Mouse (Mus musculus): ENCODE data around the gene Atp1b2.

Atp1b2 gene

GRCm38 (mm10) chr11:69579128-69580017, 26.4 kb downstream of the Atp1b2 start:
- DNase-seq = peak; percentile 99

DNA sequence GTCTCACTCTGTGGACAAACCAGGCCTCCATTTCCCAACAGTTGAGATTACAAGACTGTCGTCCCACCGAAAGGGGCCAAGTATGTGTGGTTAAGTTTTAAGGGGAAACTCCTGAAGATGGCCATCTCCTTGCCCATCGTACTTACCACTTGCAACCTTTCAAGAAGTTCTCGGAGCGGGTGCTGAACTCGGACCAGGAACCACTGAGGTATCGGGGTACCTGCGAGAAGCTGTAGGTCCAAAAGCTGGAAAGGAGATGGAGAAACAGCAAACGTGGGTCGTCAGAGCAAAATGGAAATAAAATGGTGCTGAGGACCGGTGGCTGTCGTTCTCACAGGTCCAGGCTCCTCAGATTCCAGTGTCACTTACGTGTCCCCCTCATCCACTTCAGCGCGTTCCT, 27.4 kb downstream of the Atp1b2 start:
- DNase-seq = no peak

DNA sequence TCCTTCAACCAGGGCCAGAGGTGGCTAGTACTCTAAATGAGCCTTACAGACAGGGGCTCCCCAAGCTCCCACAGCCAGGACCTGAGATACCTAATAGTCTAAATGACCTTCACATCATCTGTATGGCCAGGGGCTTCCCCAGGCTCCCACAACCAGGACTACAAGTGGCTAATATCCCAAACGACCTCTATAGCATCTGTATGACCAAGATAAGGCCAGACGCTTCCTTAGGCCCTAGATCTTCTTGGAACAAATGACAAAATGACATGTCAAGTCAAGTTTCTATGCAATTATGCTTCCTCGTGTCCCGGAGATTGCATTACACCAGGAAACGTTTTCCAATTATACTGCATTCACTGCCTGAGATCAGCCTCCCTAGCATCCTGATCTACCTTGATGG, 29.4 kb downstream of the Atp1b2 start:
- no peak for DNase-seq

DNA sequence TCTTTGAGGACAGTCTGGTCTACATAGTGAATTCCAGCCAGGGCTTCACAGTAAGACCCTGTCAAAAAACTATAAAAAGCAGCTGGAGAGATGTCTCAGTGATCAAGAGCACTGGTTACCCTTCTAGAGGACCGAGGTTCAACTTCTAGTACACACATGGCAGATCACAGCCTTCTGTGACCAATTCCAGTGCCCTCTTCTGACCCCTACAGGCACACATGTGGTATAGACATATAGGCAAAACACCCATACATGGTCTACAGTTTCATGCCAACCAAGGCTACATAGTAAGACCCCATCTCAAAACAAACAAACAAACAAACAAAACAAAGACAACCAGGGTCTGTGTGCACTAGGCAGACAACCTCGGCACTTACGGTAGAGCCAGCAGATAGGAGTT, 30.5 kb downstream of the Atp1b2 start:
- DNase-seq = no peak

GRCm38 (mm10) chr11:69565131-69565530, 40.6 kb downstream of the Atp1b2 start:
- DNase-seq = no peak

- no peak for DNase-seq
Measured at GRCm38 (mm10) chr11:69564391-69564790, 41.4 kb downstream of the Atp1b2 start.

- DNase-seq = no peak
Measured at GRCm38 (mm10) chr11:69563373-69563772, 42.4 kb downstream of the Atp1b2 start.

DNA sequence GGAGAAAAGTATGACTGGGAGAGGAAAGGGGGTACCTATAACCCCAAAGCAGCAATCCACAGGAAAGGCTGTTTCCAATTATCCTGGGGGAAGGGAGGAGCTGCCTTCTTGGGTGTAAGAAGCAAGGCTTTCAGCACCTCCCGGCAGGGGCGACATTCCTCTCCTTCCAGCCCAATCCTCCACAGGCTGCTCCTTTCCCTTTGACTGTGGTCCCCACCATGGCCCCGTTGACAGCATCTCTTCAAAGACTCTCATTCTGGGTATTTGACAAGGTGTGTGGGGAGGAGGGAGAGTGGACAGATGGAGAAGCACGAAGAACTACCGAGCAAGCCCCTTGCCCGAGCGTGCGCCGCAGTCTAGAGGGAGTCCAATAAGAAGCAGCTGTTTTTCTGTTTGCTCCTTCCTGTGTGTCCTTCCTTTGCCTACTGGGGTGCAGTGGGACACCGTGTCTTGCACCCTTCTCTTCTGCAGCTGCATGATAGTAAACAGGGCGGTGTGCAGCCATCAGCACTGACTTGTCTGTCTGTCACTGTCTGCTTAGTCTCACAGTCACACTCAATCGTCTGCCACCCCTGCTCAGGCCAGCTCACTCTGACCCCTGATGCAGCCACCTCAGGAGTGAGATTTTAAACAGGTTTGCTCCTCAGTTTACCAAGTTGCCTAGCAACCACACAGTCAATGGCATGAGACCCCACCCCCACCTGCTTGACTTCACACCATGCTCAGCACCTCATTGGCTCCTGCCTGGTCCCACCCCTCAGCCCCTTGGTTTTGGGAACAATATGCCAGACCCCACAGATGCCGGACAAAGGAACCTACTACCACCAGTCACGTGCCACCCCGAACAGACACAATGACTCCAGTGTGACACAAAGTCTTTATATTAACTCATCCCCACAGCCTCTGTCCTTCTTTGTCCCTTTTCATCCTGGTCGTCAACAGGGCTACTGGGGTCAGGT, 44.6 kb downstream of the Atp1b2 start:
- DNase-seq = no peak

DNA sequence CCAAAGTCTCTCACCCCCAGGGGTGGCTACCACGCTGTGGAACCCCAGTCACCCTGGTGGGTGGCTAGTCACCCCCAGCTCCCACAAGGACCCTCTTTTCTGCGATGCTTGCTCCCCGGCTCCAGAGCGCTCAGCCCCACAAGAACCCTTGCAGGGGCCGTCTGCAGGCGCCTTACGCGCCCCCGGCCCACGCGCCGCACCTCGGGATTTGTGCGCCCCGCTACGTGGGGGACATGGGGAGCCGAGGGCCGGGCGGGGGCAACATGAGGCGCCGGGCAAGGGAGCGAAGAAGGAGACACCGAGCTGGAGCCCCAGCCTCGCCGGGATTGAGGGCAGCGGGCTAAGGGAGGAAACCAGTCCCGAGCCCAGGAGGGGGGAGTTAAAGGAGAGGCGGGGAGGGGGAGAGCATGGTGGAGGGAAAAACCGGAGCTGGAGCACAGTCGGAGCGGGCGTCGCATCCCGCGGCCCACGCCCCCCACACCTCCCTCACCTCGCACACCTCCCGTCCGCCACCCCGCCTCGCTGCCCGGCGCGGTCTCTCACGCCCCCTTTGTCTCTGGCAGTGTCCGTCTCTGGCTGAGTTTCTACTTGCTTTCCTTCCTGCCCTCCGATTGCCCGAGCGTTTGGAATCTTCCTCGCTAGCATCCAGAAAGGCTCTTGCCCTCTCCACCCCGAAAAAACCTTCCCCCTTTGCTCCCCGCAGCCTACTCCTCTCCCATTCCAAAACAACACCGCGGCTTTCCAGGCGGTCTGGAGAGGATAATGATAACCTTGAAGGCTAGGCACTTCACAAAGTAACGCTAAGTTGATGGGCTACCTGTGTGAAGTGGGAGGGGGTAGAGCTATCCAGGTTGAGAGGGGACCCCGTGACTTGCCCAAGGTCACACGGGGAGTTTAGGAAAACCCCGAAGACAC, 45.6 kb downstream of the Atp1b2 start, which contains the start of gene Efnb3:
Efnb3 (minus strand) TSS at position 355 of the 915 bp plus-strand sequence.
- no peak for DNase-seq

GRCm38 (mm10) chr11:69559183-69559582, 46.6 kb downstream of the Atp1b2 start:
- DNase-seq = no peak

- DNase-seq = no peak
Measured at GRCm38 (mm10) chr11:69558756-69559155, 47.0 kb downstream of the Atp1b2 start.

DNA sequence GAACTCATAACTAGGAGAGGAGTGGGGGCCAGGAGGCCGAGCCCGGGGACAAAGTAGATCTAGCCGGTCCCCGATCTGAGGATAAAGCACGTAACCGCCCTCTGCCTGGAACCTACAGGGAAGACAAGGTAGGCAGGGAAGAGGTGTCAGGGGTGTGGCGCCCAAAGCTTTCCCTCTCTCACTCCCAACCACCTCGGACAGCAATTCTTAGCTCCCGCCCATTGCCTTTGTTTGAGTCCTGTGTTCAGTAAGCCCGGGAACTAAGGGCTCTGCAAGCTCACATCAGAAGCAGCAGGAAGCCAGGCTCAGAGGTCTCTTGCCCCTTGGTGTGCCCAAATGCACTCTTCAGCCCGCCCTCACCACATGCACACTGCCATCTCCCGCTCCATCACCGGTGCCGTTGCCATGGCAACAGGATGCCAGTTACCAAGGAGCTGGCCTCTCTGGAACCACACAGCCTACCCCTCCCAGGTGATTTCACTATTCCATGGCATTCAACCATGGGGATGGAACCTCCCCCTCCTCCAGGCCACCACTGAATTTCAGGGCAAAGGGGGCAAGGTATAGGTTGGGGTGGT, 48.3 kb downstream of the Atp1b2 start:
- no peak for DNase-seq

GRCm38 (mm10) chr11:69554539-69555140, 51.1 kb downstream of the Atp1b2 start:
- no peak for DNase-seq

GRCm38 (mm10) chr11:69553341-69553721, 52.4 kb downstream of the Atp1b2 start:
- no peak for DNase-seq

DNA sequence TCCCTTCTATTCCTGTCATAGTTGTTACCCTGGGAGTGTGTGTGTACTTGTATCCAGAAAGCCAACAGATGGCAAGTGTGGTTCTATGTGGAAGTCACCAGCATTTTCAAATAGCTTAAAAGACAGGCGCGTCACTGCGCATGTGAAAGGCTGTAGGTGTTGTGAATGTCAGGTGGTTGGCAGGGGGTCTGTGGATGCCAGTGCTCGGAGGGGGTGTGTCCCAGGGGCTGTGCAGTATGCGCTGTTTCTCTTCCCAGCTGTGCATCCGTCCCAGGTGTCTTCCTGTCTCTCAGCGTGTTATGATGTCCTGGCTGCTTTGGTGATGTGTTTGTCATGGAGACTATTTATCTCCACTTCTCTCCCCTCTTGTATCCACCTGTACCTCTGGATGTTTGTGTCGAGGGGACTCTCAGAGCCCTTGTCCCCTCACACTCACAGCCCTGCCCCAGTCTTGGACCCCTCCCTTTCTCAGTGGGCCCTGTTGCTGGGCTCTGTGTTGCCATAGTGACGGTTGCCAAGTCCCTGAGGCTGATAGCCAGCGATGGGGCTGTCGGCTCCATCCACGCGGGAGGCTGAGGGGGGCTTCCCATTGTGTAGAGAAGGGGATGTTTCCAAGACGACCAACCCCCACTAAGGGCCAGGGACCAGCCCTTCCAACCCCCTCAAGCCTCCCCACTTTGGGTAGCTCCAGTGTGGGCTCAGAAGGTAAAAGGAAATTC, 53.0 kb downstream of the Atp1b2 start:
- no peak for DNase-seq

- no peak for DNase-seq
Measured at GRCm38 (mm10) chr11:69551310-69551709, 54.4 kb downstream of the Atp1b2 start.
